Mouse (Mus musculus) layer of hippocampus, adult 8-10 months (tissue): ENCODE data around the gene Gm13539. TPM values are rescaled to one million over a fixed set of nuclear protein-coding genes. Genes with fewer than 3 reads are reported as not detected.

Source experiments
- DNase-seq, 2 experiments: peaks; one replicate each; pipeline ENCODE4 v3.0.0; 2022; ENCODE audit warnings: low spot score in 2 of 2
- total RNA-seq, 4 experiments: library from RNA; stranded (reverse); gene quantifications; 2 replicates each; pipeline ENCODE4 v1.2.4; 2022

The Gm13539 gene
- total RNA-seq, 4 experiments from 2014 or later: not detected

DNA sequence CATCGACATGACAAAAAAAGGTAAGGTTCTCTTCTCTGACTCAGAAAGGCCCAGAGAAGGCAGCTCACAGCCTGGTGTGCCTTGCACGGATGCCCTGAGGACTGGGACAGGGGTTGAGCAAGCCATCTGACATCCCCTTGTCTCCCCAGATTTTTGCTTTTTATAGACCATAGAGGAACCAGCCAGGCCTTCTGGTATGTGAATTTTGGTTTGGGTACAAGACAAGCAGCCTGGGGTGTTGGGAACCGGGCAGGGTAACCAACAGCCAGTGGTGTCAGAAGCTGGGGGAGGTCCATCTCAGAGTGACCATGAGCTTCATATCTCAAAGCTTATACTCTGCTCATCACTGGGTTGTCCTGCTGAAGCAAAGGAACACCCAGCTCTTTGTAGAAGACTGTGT lies 42.7 kb downstream of the Gm13539 start:
- no peak for DNase-seq

DNA sequence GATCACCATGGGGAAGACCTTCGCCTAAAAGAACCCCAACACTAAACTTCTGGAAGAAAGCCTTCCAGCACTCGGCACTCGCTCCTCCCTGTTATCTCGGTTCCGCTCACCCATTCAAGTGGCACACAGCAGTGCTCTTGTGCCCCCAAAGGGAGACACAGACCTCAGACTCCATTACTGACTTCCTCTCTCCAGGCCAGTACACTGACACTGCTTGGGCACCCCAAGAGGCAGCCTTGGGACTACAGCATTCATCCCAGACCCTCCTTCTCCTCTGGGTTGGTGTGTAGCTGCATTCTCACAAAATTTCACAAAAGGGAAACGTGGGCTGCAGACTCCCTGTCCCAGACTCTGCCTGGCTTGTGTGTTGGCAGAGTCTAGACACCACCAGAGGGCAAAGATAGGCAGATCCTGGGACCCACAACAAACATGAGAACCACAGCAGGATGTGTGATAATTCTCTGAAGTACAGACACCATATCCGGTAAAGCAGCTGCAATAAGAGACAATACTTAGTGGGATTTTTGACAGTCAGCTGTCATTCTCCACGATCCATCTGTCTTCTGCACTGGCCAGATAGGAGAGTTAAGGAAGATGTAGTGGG lies 46.4 kb downstream of the Gm13539 start:
- no peak for DNase-seq

DNA sequence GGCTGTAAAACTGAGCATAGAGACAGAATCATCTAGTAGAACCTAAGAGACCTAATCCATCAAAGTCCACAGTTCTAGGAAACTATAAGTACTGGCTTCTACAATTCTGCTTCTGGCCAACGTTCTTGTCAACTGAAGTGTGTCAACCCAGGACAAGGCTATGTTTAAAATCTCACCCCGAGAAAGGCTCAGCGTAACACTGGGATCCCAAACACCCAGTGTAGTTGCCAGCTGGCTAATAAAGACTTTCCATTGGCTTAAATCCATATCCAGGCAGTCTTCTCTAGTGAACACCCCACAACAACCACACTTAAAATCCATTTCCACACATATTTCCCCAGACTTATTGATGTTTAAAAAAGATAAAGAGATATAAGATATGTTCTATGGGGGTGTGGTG lies 48.7 kb downstream of the Gm13539 start:
- DNase-seq: no peak

DNA sequence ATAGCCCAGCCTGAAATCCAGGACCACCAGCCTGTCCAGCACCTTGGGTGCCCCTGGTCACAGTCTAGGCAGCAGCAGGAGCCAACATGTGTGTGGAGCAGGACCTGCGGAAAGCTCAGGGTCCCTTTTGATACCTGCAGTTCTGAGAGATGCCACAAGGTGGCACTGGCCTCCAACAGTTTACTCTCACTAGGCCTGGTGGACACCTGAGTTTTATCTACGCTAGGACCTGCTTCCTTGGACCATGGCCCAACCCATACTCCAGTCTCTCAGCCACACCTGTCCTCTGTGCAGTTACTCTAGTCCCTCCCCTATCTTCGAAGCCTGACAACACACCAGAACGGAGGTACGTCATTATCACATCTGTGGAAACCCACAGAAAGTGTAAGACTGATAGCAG lies 54.2 kb downstream of the Gm13539 start:
- peak; percentile 47 to 84 for DNase-seq

Other genes starting within 250 kb of the Gm13539 start
- gene Traf2, start 235.3 kb upstream of the Gm13539 start, total RNA-seq: 10 to 100 TPM; 10.1 to 12.1 (median 10.7) TPM
- gene Edf1, start 224.4 kb upstream of the Gm13539 start, total RNA-seq: 100 to 1,000 TPM; 124 to 203 (median 161) TPM
- 1 to 10 TPM in 3 of 4 experiments, under 1 TPM in 1; 0.96 to 3.8 (median 2.0) TPM for gene Mamdc4, start 207.4 kb upstream of the Gm13539 start, total RNA-seq
- gene Phpt1, start 207.0 kb upstream of the Gm13539 start, total RNA-seq: 10 to 100 TPM; 64.6 to 76.6 (median 69.6) TPM
- gene Ajm1, start 200.5 kb upstream of the Gm13539 start, total RNA-seq: 100 to 1,000 TPM in 1 of 4 experiments, 10 to 100 TPM in 3; 82.9 to 103 (median 92.4) TPM
- 100 to 1,000 TPM; 127 to 168 (median 150) TPM for gene Rabl6, start 173.7 kb upstream of the Gm13539 start, total RNA-seq
- gene Ccdc183, start 164.6 kb upstream of the Gm13539 start, total RNA-seq: not detected
- gene Tmem141, start 160.3 kb upstream of the Gm13539 start, total RNA-seq: 10 to 100 TPM; 14.9 to 24.0 (median 16.6) TPM
- gene Fcna, start 154.2 kb upstream of the Gm13539 start, total RNA-seq: under 1 TPM; 0.45 to 0.80 (median 0.64) TPM
- not detected for gene Lcn8, start 129.1 kb upstream of the Gm13539 start, total RNA-seq
- not detected for gene Lcn5, start 124.3 kb upstream of the Gm13539 start, total RNA-seq
- not detected for gene Lcn6, start 105.5 kb upstream of the Gm13539 start, total RNA-seq
- not detected for gene Lcn10, start 99.5 kb upstream of the Gm13539 start, total RNA-seq
- gene Obp2a, start 82.2 kb upstream of the Gm13539 start, total RNA-seq: not detected
- 10 to 100 TPM; 72.4 to 98.0 (median 84.8) TPM for gene Bmyc, start 75.5 kb upstream of the Gm13539 start, total RNA-seq
- under 1 TPM in 2 of 4 experiments, not detected in 2; 0.64 to 0.93 TPM for gene Obp2b, start 45.2 kb upstream of the Gm13539 start, total RNA-seq
- not detected for gene Lcn3, start 16.7 kb upstream of the Gm13539 start, total RNA-seq
- gene Lcn11, start 5.2 kb upstream of the Gm13539 start, total RNA-seq: not detected
- not detected for gene Glt6d1, start 33.6 kb downstream of the Gm13539 start, total RNA-seq
- not detected for gene Lcn9, start 40.9 kb downstream of the Gm13539 start, total RNA-seq
- gene Sohlh1, start 65.0 kb downstream of the Gm13539 start, total RNA-seq: not detected
- gene Kcnt1, start 81.5 kb downstream of the Gm13539 start, total RNA-seq: 10 to 100 TPM; 51.4 to 62.1 (median 53.9) TPM
- gene Camsap1, start 201.0 kb downstream of the Gm13539 start, total RNA-seq: 100 to 1,000 TPM; 126 to 157 (median 135) TPM
- 10 to 100 TPM; 46.4 to 57.2 (median 52.6) TPM for gene Ubac1, start 239.5 kb downstream of the Gm13539 start, total RNA-seq